9 mouse cellular contexts compared by ENCODE assay signal in genomic region chr2:54084737-54085429, GRCm38 (mm10). TPM values are rescaled to one million over a fixed set of nuclear protein-coding genes. Genes with fewer than 3 reads are reported as not detected.
DNase-seq lines count a peak whose midpoint lies in the region; ATAC-seq lines count a peak whose summit lies in the region.
"Had no signal": no experiment of that assay in that cellular context is flagged by ENCODE, and none has a peak within 500 bp of the region (broad histone marks: within the 10 kb centered on the region; RNA-seq: fewer than 3 reads in every experiment).

No protein-coding gene starts in this region.

- 3% methylated on average over 51 of the region's 51 CpGs for WGBS in heart, embryonic 13.5 days
- WGBS in hindbrain, embryonic 12.5 days, result 2% methylated on average over 51 of the region's 51 CpGs

- H3K27me3 ChIP-seq in heart, embryonic 13.5 days (replicated peaks), result peaks cover 43% of the 10 kb centered on the region
- no peaks in the 10 kb centered on the region; the same call in 1 of the 2 replicates for H3K27me3 ChIP-seq in hindbrain, embryonic 12.5 days
- H3K27me3 ChIP-seq in megakaryocyte, embryonic 14.5 days (replicated peaks), result peaks cover 31% of the 10 kb centered on the region

- peak overlapping the region; percentile 73 for H3K9ac ChIP-seq in heart, embryonic 13.5 days
- peak overlapping the region; percentile 59 for H3K9ac ChIP-seq in hindbrain, embryonic 12.5 days

- ATAC-seq in heart, embryonic 13.5 days (ENCODE audit: extremely low read depth, insufficient number of reproducible peaks, low FRiP score, low TSS enrichment), result no peak
- peak; percentile 80 for ATAC-seq in hindbrain, embryonic 12.5 days (ENCODE audit: low FRiP score)

- H3K27ac ChIP-seq in heart, embryonic 13.5 days (replicated peaks), result no peak overlapping the region
- peak overlapping the region; percentile 88 for H3K27ac ChIP-seq in hindbrain, embryonic 12.5 days

- H3K9me3 ChIP-seq in heart, embryonic 13.5 days, result no peaks in the 10 kb centered on the region
- no peaks in the 10 kb centered on the region for H3K9me3 ChIP-seq in hindbrain, embryonic 12.5 days (replicated peaks)
- no peaks in the 10 kb centered on the region for H3K9me3 ChIP-seq in megakaryocyte, embryonic 14.5 days

- peaks cover 18% of the 10 kb centered on the region for H3K4me1 ChIP-seq in heart, embryonic 13.5 days
- peaks cover 7% of the 10 kb centered on the region for H3K4me1 ChIP-seq in hindbrain, embryonic 12.5 days
- peaks cover 14% of the 10 kb centered on the region for H3K4me1 ChIP-seq in megakaryocyte, embryonic 14.5 days

- no peak for DNase-seq in heart, postnatal 4 days
- DNase-seq in urinary bladder, postnatal 14 days (ENCODE audit: low spot score), result peak; percentile 23
- no peak for DNase-seq in urinary bladder, postnatal 4 days (ENCODE audit: low spot score in 2 of 2)
- no peak for DNase-seq in left cerebral cortex, adult 8-10 months (ENCODE audit: low spot score in 2 of 2)
- DNase-seq in cerebellum, adult 11-12 months, result no peak

- peak overlapping the region; percentile 95 for H3K4me2 ChIP-seq in heart, embryonic 13.5 days
- peak overlapping the region; percentile 84 for H3K4me2 ChIP-seq in hindbrain, embryonic 12.5 days (replicated peaks)

- no peaks in the 10 kb centered on the region for H3K36me3 ChIP-seq in heart, embryonic 13.5 days
- H3K36me3 ChIP-seq in hindbrain, embryonic 12.5 days, result no peaks in the 10 kb centered on the region
- no peaks in the 10 kb centered on the region for H3K36me3 ChIP-seq in megakaryocyte, embryonic 14.5 days (replicated peaks; ENCODE audit: low read length)

- H3K4me3 ChIP-seq in heart, embryonic 13.5 days, result peak overlapping the region; percentile 59
- H3K4me3 ChIP-seq in hindbrain, embryonic 12.5 days, result peak overlapping the region; percentile 55
- H3K4me3 ChIP-seq in megakaryocyte, embryonic 14.5 days (replicated peaks), result peak overlapping the region; percentile 89

RNA-seq across cellular contexts. Expression of gene Rprm, which starts 0.5 kb away (rescaled TPM):
- 1.5 and 1.8 TPM in 2 replicates for polyA plus RNA-seq in heart, embryonic 13.5 days (2015; fragmentation: Nextera tagmentation; extraction: Ambion mirVana)
- under 1 TPM; 0.31 to 0.36 TPM for total RNA-seq in heart, postnatal 4 days (2021)
- 91.2 and 100 TPM in 2 replicates for polyA plus RNA-seq in hindbrain, embryonic 12.5 days (2016; fragmentation: Nextera tagmentation; extraction: Ambion mirVana)
- polyA plus RNA-seq in megakaryocyte, embryonic 14.5 days (2012; ENCODE audit: insufficient read depth, low replicate concordance), result not detected in 2 replicates
- total RNA-seq in left cerebral cortex, adult 8-10 months (2022), result 10 to 100 TPM; 70.8 to 87.5 (median 79.7) TPM
- polyA plus RNA-seq: Patski had no signal

Comparison
In these comparisons a context has a peak if more than half of its experiments do, and no peak if none do; other contexts are left out.
1. RNA of gene Rprm, which starts 0.5 kb away (polyA plus RNA-seq): 91.2 to 100 TPM in hindbrain, embryonic 12.5 days; 1.5 to 1.8 TPM in heart, embryonic 13.5 days and not detected in megakaryocyte, embryonic 14.5 days; every median in the first group is over 10 times any median in the second.
2. Peak in every context shown above with its lines, with median percentiles within 50 percentile points of each other: H3K4me3 ChIP-seq.